Mouse (Mus musculus): ENCODE results near the gene Fbxl5. TPM values are rescaled to one million over a fixed set of nuclear protein-coding genes. Genes with fewer than 3 reads are reported as not detected.

Fbxl5 gene
- polyA plus RNA-seq, 1 experiment from 2014 or later, result 71.8 TPM

Other genes starting within 250 kb of the Fbxl5 start
- 9.5 and 14.0 TPM in 2 replicates for gene Cc2d2a, start 159.3 kb downstream of the Fbxl5 start, polyA plus RNA-seq (2014; fragmentation: Nextera tagmentation; extraction: Ambion mirVana)
- 0.38 and 0.53 TPM in 2 replicates for gene Bst1, start 2.8 kb downstream of the Fbxl5 start, polyA plus RNA-seq (2014; fragmentation: Nextera tagmentation; extraction: Ambion mirVana)
- gene Cd38, start 46.9 kb upstream of the Fbxl5 start, polyA plus RNA-seq (2014; fragmentation: Nextera tagmentation; extraction: Ambion mirVana), result 20.5 and 32.0 TPM in 2 replicates
- gene Gm7879, start 91.5 kb upstream of the Fbxl5 start, polyA plus RNA-seq (2014; fragmentation: Nextera tagmentation; extraction: Ambion mirVana), result not detected in 2 replicates
- 2.6 and 2.9 TPM in 2 replicates for gene Fgfbp1, start 160.1 kb upstream of the Fbxl5 start, polyA plus RNA-seq (2014; fragmentation: Nextera tagmentation; extraction: Ambion mirVana)

Measured in kidney, embryonic 14.5 days (tissue).